Mouse (Mus musculus): Measurements from ENCODE around the gene Tagln2. TPM values are rescaled to one million over a fixed set of nuclear protein-coding genes. Genes with fewer than 3 reads are reported as not detected.

Tagln2 gene
- polyA plus RNA-seq, 1 experiment from 2014 or later: 187 TPM

- Histone ChIP-seq H3K27ac (replicated peaks) (no peak overlapping the region), H3K4me2 (no peak overlapping the region), H3K9me3 (no peaks in the 10 kb centered on the region), H3K4me1 (replicated peaks) (peaks cover 31% of the 10 kb centered on the region), H3K36me3 (peaks cover 7% of the 10 kb centered on the region; the same call in 1 of the 2 replicates), H3K27me3 (no peaks in the 10 kb centered on the region), H3K9ac (no peak overlapping the region), H3K4me3 (no peak overlapping the region)
- WGBS: 47% methylated on average over 2 of the region's 2 CpGs
- no peak for ATAC-seq (ENCODE audit: low read depth)
Measured at GRCm38 (mm10) chr1:172508172-172508571, 8.3 kb downstream of the Tagln2 start.

- H3K9me3 ChIP-seq: no peaks in the 10 kb centered on the region
- 75% methylated on average over 5 of the region's 5 CpGs for WGBS
- no peak overlapping the region for H3K27ac ChIP-seq (replicated peaks)
- peaks cover 26% of the 10 kb centered on the region for H3K4me1 ChIP-seq (replicated peaks)
- no peak overlapping the region for H3K9ac ChIP-seq
- no peaks in the 10 kb centered on the region for H3K27me3 ChIP-seq
- peaks cover 7% of the 10 kb centered on the region; the same call in 1 of the 2 replicates for H3K36me3 ChIP-seq
- no peak overlapping the region for H3K4me3 ChIP-seq
- no peak overlapping the region for H3K4me2 ChIP-seq
- no peak for ATAC-seq (ENCODE audit: low read depth)
Measured at GRCm38 (mm10) chr1:172509235-172509634, 9.4 kb downstream of the Tagln2 start.

GRCm38 (mm10) chr1:172509983-172510382, 10.1 kb downstream of the Tagln2 start:
- no peaks in the 10 kb centered on the region for H3K27me3 ChIP-seq
- WGBS: 50% methylated on average over 8 of the region's 8 CpGs
- H3K9me3 ChIP-seq: no peaks in the 10 kb centered on the region
- peaks cover 7% of the 10 kb centered on the region; the same call in 1 of the 2 replicates for H3K36me3 ChIP-seq
- ATAC-seq (ENCODE audit: low read depth): no peak
- no peak overlapping the region for H3K4me3 ChIP-seq
- H3K9ac ChIP-seq: no peak overlapping the region
- H3K27ac ChIP-seq (replicated peaks): no peak overlapping the region
- no peak overlapping the region for H3K4me2 ChIP-seq
- H3K4me1 ChIP-seq (replicated peaks): peaks cover 18% of the 10 kb centered on the region

- H3K9me3 ChIP-seq: no peaks in the 10 kb centered on the region
- H3K27ac ChIP-seq (replicated peaks): no peak overlapping the region
- WGBS: 26% methylated on average over 13 of the region's 13 CpGs
- H3K9ac ChIP-seq: no peak overlapping the region
- no peak overlapping the region for H3K4me3 ChIP-seq
- H3K4me2 ChIP-seq: no peak overlapping the region
- peaks cover 5% of the 10 kb centered on the region; the same call in 1 of the 2 replicates for H3K36me3 ChIP-seq
- peaks cover 16% of the 10 kb centered on the region; the same call in 1 of the 2 replicates for H3K4me1 ChIP-seq (replicated peaks)
- ATAC-seq (ENCODE audit: low read depth): no peak
- H3K27me3 ChIP-seq: no peaks in the 10 kb centered on the region
Measured at GRCm38 (mm10) chr1:172510421-172510972, 10.7 kb downstream of the Tagln2 start.

GRCm38 (mm10) chr1:172512962-172513361, 13.1 kb downstream of the Tagln2 start:
- no peak for ATAC-seq (ENCODE audit: low read depth)
- 34% methylated on average over 13 of the region's 13 CpGs for WGBS
- 0 out of 2 replicates have a peak overlapping the region, but pooled peaks have one; percentile 38 for H3K9ac ChIP-seq

GRCm38 (mm10) chr1:172513525-172514212, 13.8 kb downstream of the Tagln2 start:
- no peak overlapping the region for H3K27ac ChIP-seq (replicated peaks)
- WGBS: 80% methylated on average over 17 of the region's 17 CpGs
- no peak overlapping the region for H3K4me3 ChIP-seq

More at GRCm38 (mm10) chr1:172512962-172513361, 13.1 kb downstream of the Tagln2 start:
- Histone ChIP-seq H3K27ac (replicated peaks) (no peak overlapping the region), H3K36me3 (no peaks in the 10 kb centered on the region), H3K9me3 (peaks cover 5% of the 10 kb centered on the region; the same call in 1 of the 2 replicates), H3K4me3 (no peak overlapping the region), H3K4me1 (replicated peaks) (peaks cover 14% of the 10 kb centered on the region; the same call in 1 of the 2 replicates), H3K4me2 (peak overlapping the region; percentile 25; the same call in 1 of the 2 replicates), H3K27me3 (no peaks in the 10 kb centered on the region)

GRCm38 (mm10) chr1:172514213-172514529, 14.3 kb downstream of the Tagln2 start:
- Histone ChIP-seq H3K27ac (replicated peaks) (no peak overlapping the region), H3K9ac (no peak overlapping the region), H3K27me3 (no peaks in the 10 kb centered on the region), H3K9me3 (peaks cover 5% of the 10 kb centered on the region; the same call in 1 of the 2 replicates), H3K4me2 (no peak overlapping the region), H3K36me3 (no peaks in the 10 kb centered on the region), H3K4me3 (no peak overlapping the region), H3K4me1 (replicated peaks) (peaks cover 11% of the 10 kb centered on the region; the same call in 1 of the 2 replicates)
- WGBS: 76% methylated on average over 4 of the region's 4 CpGs
- no peak for ATAC-seq (ENCODE audit: low read depth)

More at GRCm38 (mm10) chr1:172513525-172514212, 13.8 kb downstream of the Tagln2 start:
- Histone ChIP-seq H3K36me3 (no peaks in the 10 kb centered on the region), H3K4me1 (replicated peaks) (peaks cover 11% of the 10 kb centered on the region; the same call in 1 of the 2 replicates), H3K9ac (no peak overlapping the region), H3K27me3 (no peaks in the 10 kb centered on the region), H3K4me2 (no peak overlapping the region), H3K9me3 (peaks cover 5% of the 10 kb centered on the region; the same call in 1 of the 2 replicates)
- ATAC-seq (ENCODE audit: low read depth): no peak

GRCm38 (mm10) chr1:172514551-172515268, 14.9 kb downstream of the Tagln2 start:
- H3K9me3 ChIP-seq: peaks cover 5% of the 10 kb centered on the region; the same call in 1 of the 2 replicates
- peaks cover 11% of the 10 kb centered on the region; the same call in 1 of the 2 replicates for H3K4me1 ChIP-seq (replicated peaks)
- H3K9ac ChIP-seq: no peak overlapping the region
- H3K36me3 ChIP-seq: no peaks in the 10 kb centered on the region
- H3K27ac ChIP-seq (replicated peaks): no peak overlapping the region
- no peaks in the 10 kb centered on the region for H3K27me3 ChIP-seq
- 83% methylated on average over 7 of the region's 7 CpGs for WGBS
- H3K4me3 ChIP-seq: no peak overlapping the region
- ATAC-seq (ENCODE audit: low read depth): no peak
- H3K4me2 ChIP-seq: no peak overlapping the region

GRCm38 (mm10) chr1:172515396-172515795, 15.5 kb downstream of the Tagln2 start:
- Histone ChIP-seq H3K9me3 (peaks cover 5% of the 10 kb centered on the region; the same call in 1 of the 2 replicates), H3K27me3 (no peaks in the 10 kb centered on the region), H3K36me3 (no peaks in the 10 kb centered on the region), H3K4me3 (no peak overlapping the region), H3K9ac (no peak overlapping the region), H3K4me2 (no peak overlapping the region), H3K27ac (replicated peaks) (no peak overlapping the region), H3K4me1 (replicated peaks) (peaks cover 15% of the 10 kb centered on the region)
- no peak for ATAC-seq (ENCODE audit: low read depth)
- WGBS: 62% methylated on average over 1 of the region's 1 CpGs

GRCm38 (mm10) chr1:172518013-172518412, 18.2 kb downstream of the Tagln2 start:
- Histone ChIP-seq H3K27me3 (no peaks in the 10 kb centered on the region; the same call in 1 of the 2 replicates), H3K9me3 (peaks cover 5% of the 10 kb centered on the region; the same call in 1 of the 2 replicates), H3K27ac (replicated peaks) (no peak overlapping the region), H3K9ac (no peak overlapping the region), H3K4me3 (no peak overlapping the region), H3K4me1 (replicated peaks) (peaks cover 21% of the 10 kb centered on the region), H3K36me3 (no peaks in the 10 kb centered on the region), H3K4me2 (no peak overlapping the region)
- 76% methylated on average over 4 of the region's 4 CpGs for WGBS
- ATAC-seq (ENCODE audit: low read depth): no peak

- no peaks in the 10 kb centered on the region; the same call in 1 of the 2 replicates for H3K27me3 ChIP-seq
- no peak for ATAC-seq (ENCODE audit: low read depth)
- no peak overlapping the region for H3K27ac ChIP-seq (replicated peaks)
- 68% methylated on average over 6 of the region's 6 CpGs for WGBS
- H3K4me2 ChIP-seq: no peak overlapping the region
- no peak overlapping the region for H3K9ac ChIP-seq
- H3K36me3 ChIP-seq: no peaks in the 10 kb centered on the region
- peaks cover 16% of the 10 kb centered on the region for H3K4me1 ChIP-seq (replicated peaks)
- H3K9me3 ChIP-seq: peaks cover 5% of the 10 kb centered on the region; the same call in 1 of the 2 replicates
- H3K4me3 ChIP-seq: no peak overlapping the region
Measured at GRCm38 (mm10) chr1:172519644-172520043, 19.8 kb downstream of the Tagln2 start.
